Mouse (Mus musculus): ENCODE results near the gene Fam45a.

DNA sequence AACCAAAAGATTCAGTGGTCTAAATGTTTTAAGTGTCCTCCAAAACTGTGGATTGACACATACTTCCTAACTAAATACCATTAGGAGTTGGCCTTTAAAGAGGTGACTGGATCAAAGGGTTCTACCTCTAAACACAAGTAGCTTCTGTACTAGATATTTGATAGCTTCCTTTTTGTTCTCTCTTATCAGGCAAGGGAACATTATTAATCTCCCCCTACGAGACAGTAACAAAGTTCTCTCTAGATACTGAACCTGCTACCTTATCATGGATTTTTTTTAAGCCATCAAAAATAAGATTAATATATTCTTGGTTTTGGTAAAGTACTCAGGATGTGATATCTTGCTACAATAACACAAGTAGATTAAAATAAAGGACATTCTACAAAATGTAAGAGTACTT lies 26.7 kb upstream of the Fam45a start:
- TF ChIP-seq CTCF (IDR thresholded peaks at IDR 0.05; ENCODE audit: low read depth) (no peak), EP300 (IDR thresholded peaks at IDR 0.05; ENCODE audit: low read depth) (no peak)
